Comparison of ENCODE assay signal across 23 mouse cellular contexts in genomic region chr1:170545286-170545685, GRCm38 (mm10). TPM values are rescaled to one million over a fixed set of nuclear protein-coding genes. Genes with fewer than 3 reads are reported as not detected.
A peak's percentile ranks its signal among the peaks of the same experiment; 100 is the strongest.
DNase-seq lines count a peak whose midpoint lies in the region; ATAC-seq and TF ChIP-seq lines count a peak whose summit lies in the region.
"Had no signal": no experiment of that assay in that cellular context is flagged by ENCODE, and none has a peak within 500 bp of the region (broad histone marks: within the 10 kb centered on the region; RNA-seq: fewer than 3 reads in every experiment).

No protein-coding gene starts in this region.

- H3K9me3 ChIP-seq in liver, postnatal 0 days (ENCODE audit: low read length), result peaks cover 6% of the 10 kb centered on the region; the same call in 1 of the 2 replicates
- H3K9me3 ChIP-seq in liver, embryonic 11.5 days (ENCODE audit: control insufficient read depth, low read length), result 0 out of 2 replicates have a peak, but pooled peaks cover 2% of the 10 kb centered on the region
- H3K9me3 ChIP-seq: embryonic facial prominence, embryonic 10.5 days; embryonic facial prominence, embryonic 12.5 days; forebrain, embryonic 15.5 days had no signal

- H3K4me1 ChIP-seq in liver, postnatal 0 days (ENCODE audit: insufficient read depth), result no peaks in the 10 kb centered on the region
- H3K4me1 ChIP-seq in liver, embryonic 11.5 days (replicated peaks; ENCODE audit: control insufficient read depth, insufficient read depth, low read length), result no peaks in the 10 kb centered on the region
- H3K4me1 ChIP-seq: embryonic facial prominence, embryonic 10.5 days; embryonic facial prominence, embryonic 12.5 days had no signal

- H3K36me3 ChIP-seq in liver, postnatal 0 days (replicated peaks; ENCODE audit: insufficient read depth, low read length), result no peaks in the 10 kb centered on the region
- no peaks in the 10 kb centered on the region for H3K36me3 ChIP-seq in liver, embryonic 11.5 days (ENCODE audit: control insufficient read depth, insufficient read depth, low read length)
- H3K36me3 ChIP-seq: embryonic facial prominence, embryonic 10.5 days; embryonic facial prominence, embryonic 12.5 days; forebrain, embryonic 15.5 days had no signal

- H3K9ac ChIP-seq in liver, postnatal 0 days (replicated peaks), result no peak overlapping the region
- H3K9ac ChIP-seq in liver, embryonic 11.5 days (ENCODE audit: low read depth, low read length), result no peak overlapping the region
- H3K9ac ChIP-seq: embryonic facial prominence, embryonic 12.5 days; forebrain, embryonic 13.5 days; forebrain, embryonic 15.5 days had no signal

- H3K27me3 ChIP-seq in liver, postnatal 0 days (ENCODE audit: insufficient read depth, low read length), result no peaks in the 10 kb centered on the region
- no peaks in the 10 kb centered on the region for H3K27me3 ChIP-seq in liver, embryonic 11.5 days (replicated peaks; ENCODE audit: control insufficient read depth, insufficient read depth, low read length)
- H3K27me3 ChIP-seq: embryonic facial prominence, embryonic 12.5 days; forebrain, embryonic 13.5 days; forebrain, embryonic 15.5 days; Patski had no signal

- TF ChIP-seq CTCF in liver, postnatal 0 days (IDR thresholded peaks at IDR 0.05; ENCODE audit: low read depth), result no peak

- no peak for TF ChIP-seq EP300 in liver, postnatal 0 days (IDR thresholded peaks at IDR 0.05; ENCODE audit: low read depth)

- H3K4me2 ChIP-seq in liver, postnatal 0 days (ENCODE audit: low read depth, low read length), result no peak overlapping the region
- no peak overlapping the region for H3K4me2 ChIP-seq in liver, embryonic 11.5 days
- H3K4me2 ChIP-seq: embryonic facial prominence, embryonic 12.5 days; forebrain, embryonic 13.5 days; forebrain, embryonic 15.5 days had no signal

- WGBS in liver, postnatal 0 days (ENCODE audit: insufficient replicate concordance), result 61% methylated on average over 6 of the region's 6 CpGs
- WGBS in liver, embryonic 11.5 days, result 80% methylated on average over 6 of the region's 6 CpGs

- ATAC-seq in liver, postnatal 0 days, result peak; percentile 49; the same call in 1 of the 2 replicates
- ATAC-seq in liver, embryonic 11.5 days (replicated peaks; ENCODE audit: low FRiP score), result no peak
- 0 out of 2 replicates have a peak, but pooled peaks have one; percentile 32 for ATAC-seq in common myeloid progenitor, adult 5-6 weeks (replicated peaks; ENCODE audit: low read depth, poor library complexity, severe bottlenecking)
- ATAC-seq in megakaryocyte, adult 5-6 weeks (ENCODE audit: poor library complexity, severe bottlenecking), result peak; percentile 80
- ATAC-seq in neutrophil, adult 5-6 weeks (ENCODE audit: extremely low read depth, insufficient number of reproducible peaks, low FRiP score, poor library complexity, severe bottlenecking), result peak; percentile 48
- ATAC-seq: activated CD4-positive, CD25-positive, alpha-beta regulatory T cell, adult 4 months; forebrain, embryonic 13.5 days; forebrain, embryonic 15.5 days; Patski had no signal

- H3K4me3 ChIP-seq in liver, postnatal 0 days (ENCODE audit: low read depth, low read length), result no peak overlapping the region
- H3K4me3 ChIP-seq in liver, embryonic 11.5 days (ENCODE audit: low read depth, low read length), result no peak overlapping the region
- H3K4me3 ChIP-seq: embryonic facial prominence, embryonic 10.5 days; embryonic facial prominence, embryonic 12.5 days; forebrain, embryonic 13.5 days; forebrain, embryonic 15.5 days had no signal

- no peak for DNase-seq in liver, postnatal 0 days
- no peak for DNase-seq in liver, embryonic 11.5 days (ENCODE audit: low spot score)
- no peak for DNase-seq in kidney, postnatal 25 days
- no peak for DNase-seq in MN1 (ENCODE audit: low spot score)
- DNase-seq in gastrocnemius, adult 18-20 months (ENCODE audit: low spot score), result no peak
- DNase-seq: adrenal gland, adult 8-10 months; adrenal gland, postnatal 14 days; adrenal gland, postnatal 36 days; cerebellum, adult 11 months; cerebellum, adult 18-20 months; cerebellum, adult 8-10 months; cerebellum, adult 9-11 months; cerebellum, postnatal 14 days; cerebellum, postnatal 36 days had no signal

- peak overlapping the region; percentile 73 for H3K27ac ChIP-seq in liver, postnatal 0 days (ENCODE audit: low read depth)
- H3K27ac ChIP-seq in liver, embryonic 11.5 days (ENCODE audit: low read depth, low read length), result no peak overlapping the region
- H3K27ac ChIP-seq: embryonic facial prominence, embryonic 10.5 days; embryonic facial prominence, embryonic 12.5 days; forebrain, embryonic 13.5 days; forebrain, embryonic 15.5 days had no signal

RNA-seq across cellular contexts. Expression of gene Nos1ap, which starts 44.4 kb away (rescaled TPM):
- 6.0 and 6.5 TPM in 2 replicates for polyA plus RNA-seq in liver, postnatal 0 days (2015; fragmentation: Nextera tagmentation; extraction: Ambion mirVana)
- 8.6 and 8.8 TPM in 2 replicates for polyA plus RNA-seq in liver, embryonic 11.5 days (2014; fragmentation: Nextera tagmentation; extraction: Ambion mirVana)
- total RNA-seq in common myeloid progenitor, adult 5-6 weeks (2017), result 9.5 and 13.7 TPM in 2 replicates
- total RNA-seq in megakaryocyte, adult 5-6 weeks (2015), result 9.8 and 11.6 TPM in 2 replicates
- total RNA-seq in megakaryocyte, adult 5-6 weeks (2017), result 2.5 and 3.0 TPM in 2 replicates
- 3.3 and 4.1 TPM in 2 replicates for total RNA-seq in neutrophil, adult 5-6 weeks (2017)
- total RNA-seq in gastrocnemius, adult 18-20 months (2021), result 1 to 10 TPM; 1.4 to 1.5 TPM
- polyA plus RNA-seq: activated CD4-positive, CD25-positive, alpha-beta regulatory T cell, adult 4 months had no signal
